Mouse (Mus musculus) lung, embryonic 15.5 days (tissue): Measurements from ENCODE around the gene Acaca. TPM values are rescaled to one million over a fixed set of nuclear protein-coding genes. Genes with fewer than 3 reads are reported as not detected.

Experiments used
- ATAC-seq: fragments of 200-750 bp; cut with Nextera tagmentation; 2 replicates; pipeline ENCODE4 v1.8.0; 2017; ENCODE audit warnings: moderate number of reproducible peaks, borderline replicate concordance; ENCODE audit not compliant: low FRiP score, low TSS enrichment; ENCODE audit errors: extremely low read depth
- H3K27ac ChIP-seq: fragments of 300-500 bp; sonication (generic); 2 replicates; pipeline ENCODE4 v1.5.1; 2015; ENCODE audit warnings: moderate library complexity, mild to moderate bottlenecking, inconsistent platforms
- H3K27me3 ChIP-seq: fragments of 300-500 bp; sonication (generic); 2 replicates; pipeline ENCODE4 v1.6.1; 2015; ENCODE audit warnings: inconsistent platforms
- H3K36me3 ChIP-seq: fragments of 300-500 bp; sonication (generic); 2 replicates; pipeline ENCODE4 v1.6.1; 2015; ENCODE audit warnings: inconsistent platforms
- H3K4me1 ChIP-seq: fragments of 300-500 bp; sonication (generic); 2 replicates; pipeline ENCODE4 v1.6.1; 2015; ENCODE audit warnings: inconsistent platforms
- H3K4me2 ChIP-seq: fragments of 300-500 bp; sonication (generic); 2 replicates; pipeline ENCODE4 v1.6.1; 2015; ENCODE audit warnings: inconsistent platforms, mild to moderate bottlenecking, moderate library complexity
- H3K4me3 ChIP-seq: fragments of 300-500 bp; sonication (generic); 2 replicates; pipeline ENCODE4 v1.5.1; 2015; ENCODE audit warnings: mild to moderate bottlenecking, inconsistent platforms
- H3K9ac ChIP-seq: fragments of 300-500 bp; sonication (generic); 2 replicates; pipeline ENCODE4 v1.6.1; 2015; ENCODE audit warnings: inconsistent platforms
- H3K9me3 ChIP-seq: fragments of 300-500 bp; sonication (generic); 2 replicates; pipeline ENCODE4 v1.6.1; 2016; ENCODE audit warnings: inconsistent platforms
- WGBS: fragments of 180-500 bp; shearing (Covaris S2); methylation state at CpG from one replicate; pipeline ENCODE4 v1.1.7; 2015; 5-methylcytosine and 5-hydroxymethylcytosine counted together
- polyA plus RNA-seq: library from polyadenylated mRNA; unstranded; fragments of >200 nt; fragmentation: Nextera tagmentation; extraction: Ambion mirVana; gene quantifications from 2 replicates; pipeline ENCODE4 v1.2.1, GENCODE M21; 2015

Gene Acaca
- polyA plus RNA-seq, 1 experiment from 2014 or later = 14.6 TPM

DNA sequence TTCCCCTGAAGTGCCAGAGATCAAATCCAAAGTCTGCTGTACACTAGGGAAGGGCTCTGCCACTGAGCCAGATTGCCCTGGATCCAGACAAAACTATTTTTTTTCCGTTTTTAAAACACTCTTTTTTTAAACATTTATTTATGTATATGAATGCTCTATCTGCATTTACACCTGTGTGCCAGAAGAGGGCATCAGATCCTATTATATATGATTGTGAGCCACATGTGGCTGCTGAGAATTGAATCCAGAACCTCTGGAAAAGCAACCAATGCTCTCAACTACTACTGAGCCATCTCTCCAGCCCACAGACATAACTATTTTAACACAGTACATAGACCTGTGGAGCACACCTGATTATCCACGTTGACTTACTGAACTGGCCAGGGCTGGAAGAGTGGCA lies 13.3 kb upstream of the Acaca start:
- Histone ChIP-seq H3K27me3 (no peaks in the 10 kb centered on the region), H3K9ac (no peak overlapping the region), H3K4me1 (0 out of 2 replicates have a peak, but pooled peaks cover 6% of the 10 kb centered on the region), H3K4me2 (no peak overlapping the region), H3K4me3 (no peak overlapping the region), H3K36me3 (peaks cover 53% of the 10 kb centered on the region), H3K9me3 (no peaks in the 10 kb centered on the region), H3K27ac (no peak overlapping the region)
- ATAC-seq = no peak
- WGBS = 59% methylated on average over 2 of the region's 2 CpGs

DNA sequence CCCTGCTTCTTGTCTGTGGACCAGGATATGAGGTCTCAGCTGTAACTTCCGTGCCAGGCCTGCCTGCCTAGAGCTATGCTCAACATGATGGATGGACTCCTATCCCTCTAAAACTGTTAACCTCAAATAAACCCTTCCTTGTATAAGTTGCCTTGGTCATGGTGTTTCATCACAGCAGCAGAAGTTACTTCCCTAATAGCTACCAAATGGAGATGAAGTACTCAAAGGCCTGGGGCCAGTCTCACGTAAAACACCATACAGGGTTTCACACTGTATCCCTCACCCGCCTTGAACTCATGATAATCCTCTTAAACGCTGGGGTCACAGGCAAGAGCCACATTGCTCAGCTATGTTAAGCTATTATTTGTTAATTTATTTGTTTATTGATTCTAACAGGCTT lies 12.0 kb upstream of the Acaca start:
- WGBS = 86% methylated on average over 4 of the region's 4 CpGs

DNA sequence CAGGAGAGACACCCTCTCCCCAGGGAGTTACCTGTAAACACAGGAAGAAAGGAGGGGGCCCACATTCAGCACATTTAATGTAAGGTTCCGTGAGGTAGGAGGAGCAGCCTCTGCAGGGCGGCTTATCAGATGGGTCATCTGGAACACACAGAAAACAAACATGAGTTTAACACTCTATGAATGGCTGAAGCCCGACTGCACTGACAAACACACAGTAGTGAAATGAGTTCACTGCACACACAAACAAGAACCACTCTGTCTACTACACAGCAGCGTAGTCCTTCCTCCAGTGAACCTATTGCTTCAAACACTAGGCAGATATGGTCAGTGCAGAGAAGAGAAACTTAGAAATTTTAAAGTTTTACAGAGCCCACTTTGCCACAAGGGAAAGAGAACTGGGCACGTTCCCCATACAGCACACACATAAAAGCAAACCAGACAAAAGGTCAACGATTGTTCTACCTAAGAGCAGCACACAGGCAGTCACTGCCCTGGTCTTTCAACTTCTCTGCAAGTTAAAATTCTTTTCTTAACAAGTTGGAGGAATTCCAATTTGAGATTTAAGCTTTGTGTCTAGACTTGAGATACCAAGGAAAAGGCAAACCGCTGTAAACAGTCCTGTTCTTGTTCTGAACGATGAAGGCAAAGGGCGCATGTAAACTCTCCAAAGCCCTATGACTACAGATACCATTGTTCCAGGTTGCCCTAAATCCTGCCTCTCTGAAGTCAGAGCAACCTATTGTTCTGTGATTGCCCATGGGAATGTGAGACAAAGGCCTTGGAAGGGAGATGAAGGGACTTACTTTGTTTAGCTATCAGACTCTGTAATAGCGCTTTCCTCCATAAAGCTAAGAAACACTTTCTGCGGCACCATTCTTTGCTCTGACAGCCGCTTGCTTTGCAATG lies 8.2 kb upstream of the Acaca start:
- WGBS = 67% methylated on average over 12 of the region's 12 CpGs
- Histone ChIP-seq H3K27me3 (no peaks in the 10 kb centered on the region), H3K36me3 (peaks cover 68% of the 10 kb centered on the region), H3K4me2 (no peak overlapping the region), H3K4me1 (0 out of 2 replicates have a peak, but pooled peaks cover 6% of the 10 kb centered on the region), H3K9me3 (no peaks in the 10 kb centered on the region), H3K9ac (no peak overlapping the region), H3K4me3 (no peak overlapping the region), H3K27ac (peak overlapping the region; percentile 16)
- no peak for ATAC-seq

More for the DNA sequence above, 12.0 kb upstream of the Acaca start:
- no peak overlapping the region for H3K4me2 ChIP-seq
- H3K4me3 ChIP-seq = no peak overlapping the region
- peaks cover 53% of the 10 kb centered on the region for H3K36me3 ChIP-seq
- no peaks in the 10 kb centered on the region for H3K9me3 ChIP-seq
- H3K27ac ChIP-seq = no peak overlapping the region
- H3K27me3 ChIP-seq = no peaks in the 10 kb centered on the region
- H3K4me1 ChIP-seq = 0 out of 2 replicates have a peak, but pooled peaks cover 6% of the 10 kb centered on the region
- ATAC-seq = no peak
- no peak overlapping the region for H3K9ac ChIP-seq

DNA sequence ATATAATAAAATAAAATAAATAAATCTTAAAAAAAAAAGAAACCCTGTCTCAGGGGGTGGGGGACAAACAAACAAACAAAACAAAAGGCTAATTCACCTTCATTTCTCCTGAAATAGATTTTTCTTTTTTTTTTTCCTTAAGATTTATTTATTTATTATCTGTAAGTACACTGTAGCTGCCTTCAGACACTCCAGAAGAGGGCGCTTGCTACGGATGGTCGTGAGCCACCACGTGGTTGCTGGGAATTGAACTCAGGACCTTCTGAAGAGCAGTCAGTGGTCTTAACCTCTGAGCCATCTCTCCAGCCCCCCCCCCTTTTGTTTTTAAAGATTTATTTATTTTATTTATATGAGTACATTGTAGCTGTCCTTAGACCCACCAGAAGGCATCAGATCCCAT lies 1.5 kb upstream of the Acaca start:
- Histone ChIP-seq H3K27ac (no peak overlapping the region), H3K9me3 (no peaks in the 10 kb centered on the region), H3K27me3 (no peaks in the 10 kb centered on the region), H3K4me3 (peak overlapping the region; percentile 92; the same call in 1 of the 2 replicates), H3K9ac (no peak overlapping the region), H3K4me1 (peaks cover 13% of the 10 kb centered on the region), H3K4me2 (peak overlapping the region; percentile 87; the same call in 1 of the 2 replicates), H3K36me3 (peaks cover 26% of the 10 kb centered on the region; the same call in 1 of the 2 replicates)
- ATAC-seq = no peak
- WGBS = 70% methylated on average over 4 of the region's 4 CpGs

DNA sequence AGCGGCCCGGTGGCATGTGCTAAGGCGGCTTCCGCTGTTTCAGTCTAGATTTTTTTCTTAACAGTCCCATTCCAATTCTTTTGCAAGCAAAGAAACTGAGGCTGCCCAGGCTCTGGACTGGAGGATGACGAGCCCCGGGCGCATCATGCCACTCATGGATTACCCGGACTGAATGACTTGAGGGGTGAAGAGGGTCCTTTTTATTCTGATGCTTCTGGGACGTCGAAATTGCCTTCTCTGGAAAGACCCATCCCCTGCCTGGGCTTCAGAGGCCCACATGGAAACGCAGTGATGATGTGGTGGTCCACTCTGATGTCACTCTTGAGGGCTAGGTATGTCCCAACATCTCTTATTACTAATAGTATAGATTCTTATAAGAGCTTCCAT lies 320 bp downstream of the Acaca start:
- H3K36me3 ChIP-seq = peaks cover 19% of the 10 kb centered on the region; the same call in 1 of the 2 replicates
- H3K4me2 ChIP-seq = peak overlapping the region; percentile 87
- no peak overlapping the region for H3K27ac ChIP-seq
- H3K4me1 ChIP-seq = peaks cover 13% of the 10 kb centered on the region
- WGBS = 3% methylated on average over 11 of the region's 11 CpGs
- H3K9me3 ChIP-seq = no peaks in the 10 kb centered on the region
- no peaks in the 10 kb centered on the region for H3K27me3 ChIP-seq
- H3K4me3 ChIP-seq = peak overlapping the region; percentile 92
- peak overlapping the region; percentile 89 for H3K9ac ChIP-seq
- no peak; the same call in 1 of the 2 replicates for ATAC-seq

DNA sequence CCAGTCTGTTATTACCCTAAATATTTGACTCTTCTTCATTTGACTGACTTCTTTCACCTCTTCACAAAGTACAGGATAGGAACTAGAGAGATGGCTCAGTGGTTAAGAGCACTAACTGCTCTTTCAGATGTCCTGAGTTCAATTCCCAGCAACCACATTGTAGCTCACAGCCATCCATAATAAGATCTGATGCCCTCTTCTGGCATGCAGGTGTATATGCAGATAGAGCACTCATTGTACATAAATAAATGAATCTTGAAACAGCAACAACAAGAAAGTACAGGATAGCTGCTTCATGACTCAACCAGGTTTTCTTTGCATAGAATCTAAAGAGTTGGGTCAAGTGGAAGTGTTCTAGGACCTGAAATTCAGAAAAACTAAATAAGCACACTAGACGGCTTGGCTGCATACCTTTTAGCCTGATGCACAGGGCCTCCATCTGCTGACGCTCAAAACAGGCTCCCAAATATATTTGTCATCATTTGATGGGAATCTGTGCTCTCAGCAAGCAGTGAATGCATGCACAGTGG lies 4.9 kb downstream of the Acaca start:
- Histone ChIP-seq H3K27me3 (no peaks in the 10 kb centered on the region), H3K27ac (no peak overlapping the region), H3K4me1 (peaks cover 4% of the 10 kb centered on the region; the same call in 1 of the 2 replicates), H3K4me2 (no peak overlapping the region), H3K9me3 (no peaks in the 10 kb centered on the region), H3K9ac (no peak overlapping the region), H3K36me3 (no peaks in the 10 kb centered on the region), H3K4me3 (no peak overlapping the region)
- ATAC-seq = no peak
- 78% methylated on average over 2 of the region's 2 CpGs for WGBS

DNA sequence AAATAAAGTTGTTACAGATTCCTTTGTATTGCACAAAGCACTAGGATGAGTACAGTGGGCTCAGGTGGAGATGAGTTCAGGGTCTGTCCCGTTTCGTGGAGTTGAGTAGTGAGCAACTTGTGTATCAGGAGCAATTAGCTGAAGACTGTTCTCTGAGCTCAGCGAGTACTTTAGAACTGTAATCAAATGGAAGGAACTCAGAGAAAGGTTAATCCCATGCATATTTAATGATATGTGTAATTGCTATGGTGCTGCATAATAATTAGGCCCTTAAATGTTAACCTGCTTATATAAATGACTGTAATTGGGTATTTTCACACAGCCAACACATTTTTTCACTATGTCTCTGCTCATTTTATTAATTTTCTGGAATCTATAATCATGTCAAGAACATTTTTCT lies 7.0 kb downstream of the Acaca start:
- ATAC-seq = no peak
- no peak overlapping the region for H3K4me2 ChIP-seq
- no peaks in the 10 kb centered on the region for H3K9me3 ChIP-seq
- H3K36me3 ChIP-seq = no peaks in the 10 kb centered on the region
- H3K4me3 ChIP-seq = no peak overlapping the region
- H3K27ac ChIP-seq = no peak overlapping the region
- 80% methylated on average over 3 of the region's 3 CpGs for WGBS
- H3K4me1 ChIP-seq = no peaks in the 10 kb centered on the region
- H3K27me3 ChIP-seq = no peaks in the 10 kb centered on the region
- no peak overlapping the region for H3K9ac ChIP-seq

DNA sequence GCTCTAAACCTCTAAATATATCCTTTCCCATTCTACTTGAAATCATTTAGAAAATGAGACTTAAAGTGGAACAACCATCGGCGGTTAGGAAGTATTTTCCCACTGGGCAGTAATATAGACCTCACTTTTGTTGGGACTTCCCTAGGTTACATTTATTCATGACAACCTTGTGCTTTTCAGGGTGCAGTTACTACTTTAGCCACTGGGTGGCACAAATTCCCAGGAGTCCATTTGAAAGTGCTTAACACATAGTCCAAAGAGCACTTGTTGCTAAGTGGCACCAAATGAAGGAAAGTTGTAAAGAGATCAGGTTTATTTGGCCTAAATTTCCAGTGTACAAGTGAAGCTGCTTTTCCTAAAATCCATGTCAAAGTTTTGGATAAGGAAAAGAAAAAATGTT lies 12.3 kb downstream of the Acaca start:
- H3K9me3 ChIP-seq = no peaks in the 10 kb centered on the region
- ATAC-seq = no peak
- WGBS = 45% methylated on average over 2 of the region's 2 CpGs

DNA sequence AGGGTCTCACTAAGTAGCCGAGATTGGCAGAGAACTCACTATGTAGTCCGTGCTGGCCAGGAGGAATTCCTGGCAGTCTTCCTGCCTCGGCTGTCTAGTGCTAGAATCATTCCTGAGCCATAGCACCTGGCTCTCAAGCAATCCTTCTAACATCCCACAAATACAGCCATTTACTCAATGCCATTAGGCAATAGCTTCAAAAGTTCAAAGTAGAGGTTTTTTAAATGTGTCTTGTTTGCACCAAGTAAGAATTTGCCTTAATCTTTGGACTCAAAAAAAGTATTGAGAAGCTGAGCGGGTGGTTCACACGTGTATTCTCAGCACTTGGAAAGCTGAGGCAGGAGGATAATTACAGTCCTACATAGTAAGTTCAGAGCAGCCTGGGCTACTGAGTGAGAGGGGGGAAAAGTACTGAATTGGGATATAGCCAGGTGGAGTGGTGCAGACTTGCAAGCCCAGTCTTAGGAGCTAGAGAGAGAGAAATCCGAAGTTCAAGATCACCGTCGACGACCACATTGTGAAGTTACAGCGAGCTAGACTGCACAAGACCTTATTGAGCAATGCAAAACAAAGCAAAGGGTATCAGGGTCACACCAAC lies 15.8 kb downstream of the Acaca start:
- WGBS = 66% methylated on average over 10 of the region's 10 CpGs
- no peak for ATAC-seq

More for the DNA sequence above, 12.3 kb downstream of the Acaca start:
- Histone ChIP-seq H3K9ac (no peak overlapping the region), H3K36me3 (no peaks in the 10 kb centered on the region), H3K27ac (no peak overlapping the region), H3K4me2 (no peak overlapping the region), H3K4me1 (no peaks in the 10 kb centered on the region), H3K27me3 (no peaks in the 10 kb centered on the region), H3K4me3 (no peak overlapping the region)

DNA sequence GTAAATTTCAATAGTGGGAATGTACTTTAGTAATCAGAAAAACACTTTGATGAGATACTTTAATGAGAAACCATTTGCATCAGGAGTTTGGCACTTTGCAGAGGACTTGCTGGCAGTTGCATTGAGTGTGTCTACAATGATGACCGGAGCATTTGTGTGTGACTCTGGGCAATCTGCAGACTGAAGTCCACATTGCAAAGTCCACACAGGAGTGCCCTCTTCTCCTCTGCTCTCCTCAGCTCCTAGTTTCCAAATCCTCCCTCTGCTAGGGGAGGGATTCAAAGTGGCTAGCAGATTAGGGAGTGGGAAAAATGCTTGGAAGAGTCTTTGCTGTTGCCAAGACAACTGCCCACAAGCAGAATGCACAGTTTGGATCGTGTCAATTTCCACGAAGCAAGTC lies 16.6 kb downstream of the Acaca start:
- ATAC-seq = no peak
- H3K27me3 ChIP-seq = no peaks in the 10 kb centered on the region
- no peaks in the 10 kb centered on the region for H3K36me3 ChIP-seq
- no peak overlapping the region for H3K4me2 ChIP-seq
- no peak overlapping the region for H3K9ac ChIP-seq
- no peaks in the 10 kb centered on the region for H3K4me1 ChIP-seq
- no peaks in the 10 kb centered on the region for H3K9me3 ChIP-seq
- no peak overlapping the region for H3K4me3 ChIP-seq
- no peak overlapping the region for H3K27ac ChIP-seq
- 63% methylated on average over 3 of the region's 3 CpGs for WGBS

More for the DNA sequence above, 15.8 kb downstream of the Acaca start:
- Histone ChIP-seq H3K27me3 (no peaks in the 10 kb centered on the region), H3K9ac (no peak overlapping the region), H3K9me3 (no peaks in the 10 kb centered on the region), H3K4me2 (no peak overlapping the region), H3K36me3 (no peaks in the 10 kb centered on the region), H3K4me1 (no peaks in the 10 kb centered on the region), H3K27ac (no peak overlapping the region), H3K4me3 (no peak overlapping the region)

DNA sequence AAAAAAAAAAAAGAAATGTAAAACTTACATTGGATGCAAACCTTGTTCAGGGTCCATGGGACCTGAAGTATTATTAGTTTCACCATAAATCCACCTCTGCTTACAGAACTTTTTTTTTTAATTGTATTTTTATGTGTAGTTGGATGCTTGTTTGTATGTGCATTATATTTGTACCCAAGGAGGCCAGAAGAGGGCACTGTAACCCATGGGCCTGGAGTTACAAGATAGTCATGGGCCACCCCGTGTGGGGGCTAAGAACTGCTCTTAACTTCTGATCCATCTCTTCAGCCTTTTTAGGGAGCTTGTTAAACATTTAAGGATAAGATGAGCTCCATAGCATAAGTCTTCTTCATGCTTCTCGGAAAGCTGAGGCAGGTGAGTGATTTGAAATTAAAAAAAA lies 21.4 kb downstream of the Acaca start:
- no peak for ATAC-seq
- Histone ChIP-seq H3K4me1 (no peaks in the 10 kb centered on the region), H3K9me3 (no peaks in the 10 kb centered on the region), H3K9ac (no peak overlapping the region), H3K4me3 (no peak overlapping the region), H3K27ac (no peak overlapping the region), H3K27me3 (no peaks in the 10 kb centered on the region), H3K4me2 (no peak overlapping the region), H3K36me3 (no peaks in the 10 kb centered on the region)
- WGBS = 58% methylated on average over 2 of the region's 2 CpGs
